Mouse (Mus musculus) olfactory bulb, adult 2 months (tissue): Measurements from ENCODE around the gene Slc15a1.

ENCODE experiments used
- CTCF ChIP-seq: fragments of 200-500 bp; IDR thresholded peaks from 2 replicates; pipeline ENCODE4 v1.5.1; 2012; ENCODE audit warnings: low read depth, mild to moderate bottlenecking, low read length, moderate library complexity; ENCODE audit not compliant: insufficient read depth
- POLR2A ChIP-seq: fragments of 200-500 bp; IDR thresholded peaks from 2 replicates; pipeline ENCODE4 v1.6.1; 2012; ENCODE audit warnings: mild to moderate bottlenecking, low read depth, low read length, moderate library complexity; ENCODE audit not compliant: insufficient read depth

DNA sequence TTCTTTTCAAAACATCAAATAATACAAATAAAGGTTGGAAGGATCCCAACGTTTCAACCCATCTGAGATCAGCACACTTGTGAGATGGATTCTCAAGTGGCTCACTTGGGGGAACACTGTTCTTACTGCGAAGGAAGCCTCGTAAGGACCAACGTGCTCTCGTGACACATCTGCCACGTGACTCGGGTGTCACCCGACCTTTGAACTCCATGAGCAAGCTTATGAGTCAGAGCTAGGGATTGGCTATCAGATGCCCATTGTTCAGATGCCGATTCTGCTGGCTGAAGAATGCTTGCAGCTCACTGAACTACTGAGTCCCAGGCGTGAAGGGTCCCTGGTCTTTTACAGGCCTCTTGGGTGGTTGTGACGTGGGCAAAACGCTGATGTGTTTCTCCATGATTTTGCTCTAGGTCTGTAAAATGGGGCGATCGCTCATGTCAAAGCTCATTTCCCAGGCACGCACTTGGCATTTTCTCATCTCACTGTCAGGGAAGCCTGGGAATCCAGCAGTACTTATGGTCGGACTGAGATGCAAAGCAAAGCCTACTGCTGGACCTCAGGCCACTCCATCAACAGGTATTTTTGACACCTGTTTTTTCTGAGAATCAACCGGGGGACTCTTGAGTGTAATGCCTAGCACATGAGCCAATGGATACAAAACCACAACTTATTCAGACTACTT, 75.1 kb downstream of the Slc15a1 start:
- TF ChIP-seq POLR2A: no peak
- no peak for TF ChIP-seq CTCF
